26 mouse cellular contexts compared by ENCODE assay signal in the genomic region with DNA sequence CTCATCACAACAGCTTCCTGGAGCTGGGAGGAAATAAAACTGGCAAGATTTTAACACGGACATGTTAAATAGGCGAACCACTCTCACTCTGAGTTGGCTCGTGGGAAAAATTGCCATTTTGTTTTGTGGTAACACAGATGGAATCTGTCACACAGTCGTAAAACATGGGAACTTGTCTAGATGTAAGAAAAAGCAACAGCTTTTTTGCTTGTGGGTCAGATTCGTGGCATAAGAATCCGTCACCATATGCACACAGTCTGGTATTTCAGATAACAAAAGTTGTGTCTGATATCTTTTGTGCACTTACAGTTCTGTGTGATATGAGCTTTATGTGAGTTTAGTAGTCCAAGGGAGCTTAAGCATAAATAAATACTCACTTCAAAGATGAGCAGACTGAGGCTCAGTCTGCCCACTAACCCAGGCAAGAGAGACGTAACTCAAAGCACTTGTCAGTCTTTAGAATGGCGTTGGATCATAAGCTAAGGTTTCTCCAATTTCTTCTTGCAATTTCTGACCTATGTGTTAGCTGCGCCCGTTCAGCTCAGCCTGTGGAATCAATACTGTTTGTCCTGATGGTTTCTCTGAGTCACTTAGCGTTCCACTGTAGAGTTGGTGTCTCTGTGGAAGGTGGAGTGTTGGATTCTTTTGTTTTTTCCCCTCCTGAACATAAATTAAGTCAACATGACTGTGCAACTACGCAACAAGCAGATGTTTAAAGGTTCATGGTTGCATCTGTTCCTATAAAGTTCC.
DNase-seq lines count a peak whose midpoint lies in the region; ATAC-seq lines count a peak whose summit lies in the region.
"Had no signal": no experiment of that assay in that cellular context is flagged by ENCODE, and none has a peak within 500 bp of the region (broad histone marks: within the 10 kb centered on the region; RNA-seq: fewer than 3 reads in every experiment).

No protein-coding gene starts in this region.

- H3K9ac ChIP-seq in forebrain, embryonic 14.5 days (ENCODE audit: low read length) = no peak overlapping the region
- H3K9ac ChIP-seq in forebrain, embryonic 12.5 days = no peak overlapping the region
- no peak overlapping the region for H3K9ac ChIP-seq in kidney, embryonic 15.5 days
- H3K9ac ChIP-seq in liver, embryonic 11.5 days (ENCODE audit: low read depth, low read length) = no peak overlapping the region
- H3K9ac ChIP-seq: embryonic facial prominence, embryonic 15.5 days; heart, embryonic 12.5 days; hindbrain, embryonic 14.5 days; liver, embryonic 13.5 days; neural tube, embryonic 15.5 days; stomach, embryonic 15.5 days had no signal

- 81% methylated on average over 12 of the region's 12 CpGs for WGBS in forebrain, embryonic 14.5 days
- WGBS in forebrain, embryonic 12.5 days = 84% methylated on average over 12 of the region's 12 CpGs
- 52% methylated on average over 12 of the region's 12 CpGs for WGBS in kidney, embryonic 15.5 days
- WGBS in liver, embryonic 11.5 days = 68% methylated on average over 12 of the region's 12 CpGs

- H3K27ac ChIP-seq in forebrain, embryonic 14.5 days (ENCODE audit: low read depth, low read length) = no peak overlapping the region
- no peak overlapping the region for H3K27ac ChIP-seq in forebrain, embryonic 12.5 days
- H3K27ac ChIP-seq in kidney, embryonic 15.5 days = peak overlapping the region; percentile 1; the same call in 1 of the 2 replicates
- no peak overlapping the region for H3K27ac ChIP-seq in liver, embryonic 11.5 days (ENCODE audit: low read depth, low read length)
- H3K27ac ChIP-seq: embryonic facial prominence, embryonic 15.5 days; gastrocnemius, adult 2 months; heart, adult 2 months; hindbrain, embryonic 14.5 days; liver, embryonic 13.5 days; macrophage; neural tube, embryonic 15.5 days; stomach, embryonic 15.5 days had no signal

- peak; percentile 42; the same call in 1 of the 2 replicates for ATAC-seq in forebrain, embryonic 14.5 days
- ATAC-seq in forebrain, embryonic 12.5 days (ENCODE audit: low FRiP score) = no peak
- ATAC-seq in kidney, embryonic 15.5 days (replicated peaks; ENCODE audit: low FRiP score) = no peak
- peak; percentile 54; the same call in 1 of the 2 replicates for ATAC-seq in liver, embryonic 11.5 days (replicated peaks; ENCODE audit: low FRiP score)

- 0 out of 2 replicates have a peak, but pooled peaks cover 5% of the 10 kb centered on the region for H3K36me3 ChIP-seq in forebrain, embryonic 14.5 days (ENCODE audit: control insufficient read depth, insufficient read depth, low read length)
- peaks cover 9% of the 10 kb centered on the region; the same call in 1 of the 2 replicates for H3K36me3 ChIP-seq in forebrain, embryonic 12.5 days (replicated peaks)
- H3K36me3 ChIP-seq in kidney, embryonic 15.5 days = peaks cover 9% of the 10 kb centered on the region; the same call in 1 of the 2 replicates
- no peaks in the 10 kb centered on the region for H3K36me3 ChIP-seq in liver, embryonic 11.5 days (ENCODE audit: control insufficient read depth, insufficient read depth, low read length)
- H3K36me3 ChIP-seq: embryonic facial prominence, embryonic 15.5 days; heart, embryonic 12.5 days; liver, embryonic 13.5 days; neural tube, embryonic 15.5 days; stomach, embryonic 15.5 days had no signal

- H3K4me2 ChIP-seq in forebrain, embryonic 14.5 days (ENCODE audit: low read length) = no peak overlapping the region
- no peak overlapping the region for H3K4me2 ChIP-seq in forebrain, embryonic 12.5 days
- no peak overlapping the region for H3K4me2 ChIP-seq in kidney, embryonic 15.5 days
- H3K4me2 ChIP-seq in liver, embryonic 11.5 days = no peak overlapping the region
- H3K4me2 ChIP-seq: embryonic facial prominence, embryonic 15.5 days; heart, embryonic 12.5 days; hindbrain, embryonic 14.5 days; liver, embryonic 13.5 days; neural tube, embryonic 15.5 days; stomach, embryonic 15.5 days had no signal

- DNase-seq in forebrain, embryonic 14.5 days (ENCODE audit: low spot score) = peak; percentile 51
- no peak for DNase-seq in kidney, adult 18-20 months
- no peak for DNase-seq in liver, embryonic 11.5 days (ENCODE audit: low spot score)
- DNase-seq in liver = no peak
- DNase-seq in cerebellum, postnatal 25 days = no peak
- DNase-seq: adrenal gland, postnatal 14 days; cerebellum, adult 11-12 months; cerebellum, adult 9-11 months; gastrocnemius, adult 2 months; gastrocnemius, postnatal 36 days; heart, adult 2 months; kidney, adult 2 months; liver, embryonic 13.5 days; lung, adult 2 months; lung, postnatal 10 days; midbrain, embryonic 14.5 days; retina, postnatal 1 day; right cerebral cortex, postnatal 25 days had no signal

- H3K27me3 ChIP-seq in forebrain, embryonic 14.5 days (replicated peaks; ENCODE audit: control insufficient read depth, insufficient read depth, low read length) = no peaks in the 10 kb centered on the region
- H3K27me3 ChIP-seq in forebrain, embryonic 12.5 days = no peaks in the 10 kb centered on the region
- no peaks in the 10 kb centered on the region for H3K27me3 ChIP-seq in kidney, embryonic 15.5 days
- no peaks in the 10 kb centered on the region for H3K27me3 ChIP-seq in liver, embryonic 11.5 days (replicated peaks; ENCODE audit: control insufficient read depth, insufficient read depth, low read length)
- H3K27me3 ChIP-seq: embryonic facial prominence, embryonic 15.5 days; heart, embryonic 12.5 days; liver, embryonic 13.5 days; neural tube, embryonic 15.5 days; stomach, embryonic 15.5 days had no signal

- H3K4me3 ChIP-seq in forebrain, embryonic 14.5 days (ENCODE audit: low read depth, low read length) = no peak overlapping the region
- H3K4me3 ChIP-seq in forebrain, embryonic 12.5 days (replicated peaks) = no peak overlapping the region
- H3K4me3 ChIP-seq in kidney, embryonic 15.5 days (replicated peaks) = no peak overlapping the region
- H3K4me3 ChIP-seq in liver, embryonic 11.5 days (ENCODE audit: low read depth, low read length) = no peak overlapping the region
- H3K4me3 ChIP-seq: embryonic facial prominence, embryonic 15.5 days; gastrocnemius, adult 2 months; heart, adult 2 months; heart, embryonic 12.5 days; liver, embryonic 13.5 days; neural tube, embryonic 15.5 days; stomach, embryonic 15.5 days had no signal

- H3K4me1 ChIP-seq in forebrain, embryonic 14.5 days (ENCODE audit: control insufficient read depth, insufficient read depth, low read length) = no peaks in the 10 kb centered on the region
- H3K4me1 ChIP-seq in forebrain, embryonic 12.5 days = no peaks in the 10 kb centered on the region
- H3K4me1 ChIP-seq in kidney, embryonic 15.5 days = peaks cover 9% of the 10 kb centered on the region
- H3K4me1 ChIP-seq in liver, embryonic 11.5 days (replicated peaks; ENCODE audit: control insufficient read depth, insufficient read depth, low read length) = no peaks in the 10 kb centered on the region; the same call in 1 of the 2 replicates
- H3K4me1 ChIP-seq: neural tube, embryonic 15.5 days; stomach, embryonic 15.5 days had no signal

- H3K9me3 ChIP-seq in forebrain, embryonic 14.5 days (replicated peaks; ENCODE audit: control insufficient read depth, low read length) = 0 out of 2 replicates have a peak, but pooled peaks cover 3% of the 10 kb centered on the region
- no peaks in the 10 kb centered on the region for H3K9me3 ChIP-seq in forebrain, embryonic 12.5 days
- no peaks in the 10 kb centered on the region for H3K9me3 ChIP-seq in kidney, embryonic 15.5 days (replicated peaks)
- no peaks in the 10 kb centered on the region for H3K9me3 ChIP-seq in liver, embryonic 11.5 days (ENCODE audit: control insufficient read depth, low read length)
- H3K9me3 ChIP-seq: embryonic facial prominence, embryonic 15.5 days; liver, embryonic 13.5 days; neural tube, embryonic 15.5 days; stomach, embryonic 15.5 days had no signal

Comparison
In these comparisons a context has a peak if more than half of its experiments do, and no peak if none do; other contexts are left out.
1. ATAC-seq: peak in forebrain, embryonic 14.5 days (single experiment) and liver, embryonic 11.5 days (single experiment); none in forebrain, embryonic 12.5 days (single experiment) and kidney, embryonic 15.5 days (single experiment).